8 mouse cellular contexts compared by ENCODE assay signal in genomic region chr17:47395376-47395913, GRCm38 (mm10). TPM values are rescaled to one million over a fixed set of nuclear protein-coding genes. Genes with fewer than 3 reads are reported as not detected.
A peak's percentile ranks its signal among the peaks of the same experiment; 100 is the strongest.
DNase-seq lines count a peak whose midpoint lies in the region; ATAC-seq and TF ChIP-seq lines count a peak whose summit lies in the region.

No protein-coding gene starts in this region.

- peak overlapping the region; percentile 30 for H3K4me2 ChIP-seq in forebrain, embryonic 15.5 days (replicated peaks)
- peak overlapping the region; percentile 44 for H3K4me2 ChIP-seq in hindbrain, embryonic 13.5 days
- H3K4me2 ChIP-seq in limb, embryonic 15.5 days: peak overlapping the region; percentile 52
- peak overlapping the region; percentile 38 for H3K4me2 ChIP-seq in midbrain, embryonic 15.5 days
- peak overlapping the region; percentile 62 for H3K4me2 ChIP-seq in stomach, postnatal 0 days (replicated peaks; ENCODE audit: low read depth)

- ATAC-seq in forebrain, embryonic 15.5 days (replicated peaks): 0 out of 2 replicates have a peak, but pooled peaks have one; percentile 29
- ATAC-seq in hindbrain, embryonic 13.5 days (ENCODE audit: low FRiP score): peak; percentile 61; the same call in 1 of the 2 replicates
- ATAC-seq in limb, embryonic 15.5 days (ENCODE audit: insufficient number of reproducible peaks, low FRiP score, low TSS enrichment, low read depth): peak; percentile 78
- ATAC-seq in midbrain, embryonic 15.5 days (replicated peaks): peak; percentile 48
- peak; percentile 90 for ATAC-seq in stomach, postnatal 0 days (ENCODE audit: low FRiP score, low TSS enrichment)

- WGBS in forebrain, embryonic 15.5 days: 6% methylated on average over 19 of the region's 20 CpGs
- WGBS in hindbrain, embryonic 13.5 days: 6% methylated on average over 19 of the region's 20 CpGs
- WGBS in limb, embryonic 15.5 days: 3% methylated on average over 19 of the region's 20 CpGs
- WGBS in midbrain, embryonic 15.5 days: 2% methylated on average over 19 of the region's 20 CpGs
- WGBS in stomach, postnatal 0 days: 1% methylated on average over 17 of the region's 20 CpGs

- DNase-seq in ES-E14 (ENCODE audit: low read depth, low spot score): peak; percentile 70
- peak; percentile 20 to 26 for DNase-seq in adrenal gland, postnatal 4 days (ENCODE audit: low spot score in 2 of 2)
- DNase-seq in stomach, postnatal 0 days (ENCODE audit: low spot score): peak; percentile 89
- no peak for DNase-seq in right cerebral cortex, adult 18-20 months

- H3K36me3 ChIP-seq in ES-E14 (ENCODE audit: control insufficient read depth, insufficient read depth, low read length, poor library complexity, severe bottlenecking): no peaks in the 10 kb centered on the region
- no peaks in the 10 kb centered on the region for H3K36me3 ChIP-seq in forebrain, embryonic 15.5 days
- no peaks in the 10 kb centered on the region for H3K36me3 ChIP-seq in hindbrain, embryonic 13.5 days
- H3K36me3 ChIP-seq in limb, embryonic 15.5 days: no peaks in the 10 kb centered on the region
- no peaks in the 10 kb centered on the region for H3K36me3 ChIP-seq in midbrain, embryonic 15.5 days (replicated peaks)
- no peaks in the 10 kb centered on the region for H3K36me3 ChIP-seq in stomach, postnatal 0 days (ENCODE audit: control insufficient read depth, insufficient read depth, low read length)

- no peak overlapping the region for H3K27ac ChIP-seq in ES-E14 (ENCODE audit: insufficient read depth, low read depth, low read length, poor library complexity, severe bottlenecking)
- H3K27ac ChIP-seq in forebrain, embryonic 15.5 days (replicated peaks): no peak overlapping the region
- no peak overlapping the region for H3K27ac ChIP-seq in hindbrain, embryonic 13.5 days
- no peak overlapping the region for H3K27ac ChIP-seq in limb, embryonic 15.5 days
- no peak overlapping the region for H3K27ac ChIP-seq in midbrain, embryonic 15.5 days
- no peak overlapping the region for H3K27ac ChIP-seq in stomach, postnatal 0 days (replicated peaks)

- 0 out of 2 replicates have a peak, but pooled peaks have one; percentile 20 for TF ChIP-seq CTCF in stomach, postnatal 0 days (IDR thresholded peaks at IDR 0.05; ENCODE audit: low read depth)

- no peak for TF ChIP-seq EP300 in stomach, postnatal 0 days (optimal IDR thresholded peaks at IDR 0.05)

- in situ Hi-C loops in ES-E14 (cut with MboI; ENCODE audit: low sequenced_read_pairs in 2 of 2, unreplicated experiment in 2 of 2): no loop called here

- peaks cover 30% of the 10 kb centered on the region for H3K27me3 ChIP-seq in forebrain, embryonic 15.5 days
- H3K27me3 ChIP-seq in hindbrain, embryonic 13.5 days: peaks cover 42% of the 10 kb centered on the region
- peaks cover 37% of the 10 kb centered on the region for H3K27me3 ChIP-seq in limb, embryonic 15.5 days
- H3K27me3 ChIP-seq in midbrain, embryonic 15.5 days (replicated peaks): peaks cover 30% of the 10 kb centered on the region
- 0 out of 2 replicates have a peak, but pooled peaks cover 2% of the 10 kb centered on the region for H3K27me3 ChIP-seq in stomach, postnatal 0 days (ENCODE audit: control insufficient read depth, insufficient read depth, low read length)

- no peaks in the 10 kb centered on the region for H3K9me3 ChIP-seq in ES-E14 (ENCODE audit: control insufficient read depth, insufficient read depth, low read depth, low read length)
- no peaks in the 10 kb centered on the region for H3K9me3 ChIP-seq in forebrain, embryonic 15.5 days
- H3K9me3 ChIP-seq in hindbrain, embryonic 13.5 days: no peaks in the 10 kb centered on the region
- no peaks in the 10 kb centered on the region for H3K9me3 ChIP-seq in limb, embryonic 15.5 days
- no peaks in the 10 kb centered on the region for H3K9me3 ChIP-seq in midbrain, embryonic 15.5 days
- no peaks in the 10 kb centered on the region for H3K9me3 ChIP-seq in stomach, postnatal 0 days (ENCODE audit: control insufficient read depth, low read length)

- peak overlapping the region; percentile 51; the same call in 1 of the 2 replicates for H3K9ac ChIP-seq in ES-E14 (ENCODE audit: insufficient read depth, low read depth, low read length, poor library complexity, severe bottlenecking)
- no peak overlapping the region; the same call in 1 of the 2 replicates for H3K9ac ChIP-seq in forebrain, embryonic 15.5 days (replicated peaks)
- H3K9ac ChIP-seq in hindbrain, embryonic 13.5 days: no peak overlapping the region
- no peak overlapping the region for H3K9ac ChIP-seq in limb, embryonic 15.5 days
- no peak overlapping the region for H3K9ac ChIP-seq in midbrain, embryonic 15.5 days
- H3K9ac ChIP-seq in stomach, postnatal 0 days (ENCODE audit: low read length): 0 out of 2 replicates have a peak overlapping the region, but pooled peaks have one; percentile 48

- H3K4me3 ChIP-seq in ES-E14 (ENCODE audit: insufficient read depth in 1 of 2, low read depth in 1 of 2, low read length in 2 of 2, poor library complexity in 1 of 2, severe bottlenecking in 1 of 2): peak overlapping the region; percentile 68 to 74
- H3K4me3 ChIP-seq in forebrain, embryonic 15.5 days: peak overlapping the region; percentile 17; the same call in 1 of the 2 replicates
- peak overlapping the region; percentile 20 for H3K4me3 ChIP-seq in hindbrain, embryonic 13.5 days
- H3K4me3 ChIP-seq in limb, embryonic 15.5 days: peak overlapping the region; percentile 38
- H3K4me3 ChIP-seq in midbrain, embryonic 15.5 days: peak overlapping the region; percentile 8; the same call in 1 of the 2 replicates
- peak overlapping the region; percentile 34 for H3K4me3 ChIP-seq in stomach, postnatal 0 days (ENCODE audit: low read depth, low read length)

- peaks cover 0 to 13% of the 10 kb centered on the region in 2 experiments; a peak in 2 of 4 replicates for H3K4me1 ChIP-seq in ES-E14 (ENCODE audit: control insufficient read depth in 2 of 2, insufficient read depth in 2 of 2, low read length in 2 of 2, poor library complexity in 1 of 2)
- peaks cover 3% of the 10 kb centered on the region for H3K4me1 ChIP-seq in forebrain, embryonic 15.5 days
- peaks cover 14% of the 10 kb centered on the region for H3K4me1 ChIP-seq in hindbrain, embryonic 13.5 days (replicated peaks)
- H3K4me1 ChIP-seq in limb, embryonic 15.5 days: peaks cover 16% of the 10 kb centered on the region; the same call in 1 of the 2 replicates
- H3K4me1 ChIP-seq in midbrain, embryonic 15.5 days: peaks cover 14% of the 10 kb centered on the region
- H3K4me1 ChIP-seq in stomach, postnatal 0 days (replicated peaks; ENCODE audit: control insufficient read depth, insufficient read depth): peaks cover 2% of the 10 kb centered on the region; the same call in 1 of the 2 replicates

TF ChIP-seq in ES-E14, 5 proteins besides CTCF, POLR2A, EP300 and RAD21 (continues in another document):
- TF ChIP-seq MAFK (IDR thresholded peaks at IDR 0.05; ENCODE audit: insufficient read depth, low read depth, low read length): no peak

RNA-seq across cellular contexts. Expression of gene Guca1a, which starts 4.9 kb away (rescaled TPM):
- 10.7 and 12.2 TPM in 2 replicates for total RNA-seq in ES-E14 (2012; rRNA removed)
- 1 to 10 TPM; 1.4 to 1.8 TPM for total RNA-seq in adrenal gland, postnatal 4 days (2021)
- polyA plus RNA-seq in forebrain, embryonic 15.5 days (2015; fragmentation: Nextera tagmentation; extraction: Ambion mirVana): 0.22 and 0.33 TPM in 2 replicates
- 0.61 and 0.65 TPM in 2 replicates for polyA plus RNA-seq in hindbrain, embryonic 13.5 days (2015; fragmentation: Nextera tagmentation; extraction: Ambion mirVana)
- 5.9 and 6.2 TPM in 2 replicates for polyA plus RNA-seq in limb, embryonic 15.5 days (2015; fragmentation: Nextera tagmentation; extraction: Ambion mirVana)
- polyA plus RNA-seq in midbrain, embryonic 15.5 days (2015; fragmentation: Nextera tagmentation; extraction: Ambion mirVana): 0.60 and 0.92 TPM in 2 replicates
- 5.4 and 6.7 TPM in 2 replicates for polyA plus RNA-seq in stomach, postnatal 0 days (2015; fragmentation: Nextera tagmentation; extraction: Ambion mirVana)

RNA-seq across cellular contexts. Expression of gene Guca1b, which starts 10.3 kb away (rescaled TPM):
- not detected in 2 replicates for total RNA-seq in ES-E14 (2012; rRNA removed)
- 1 to 10 TPM; 2.0 to 3.1 TPM for total RNA-seq in adrenal gland, postnatal 4 days (2021)
- 0.33 and 0.39 TPM in 2 replicates for polyA plus RNA-seq in forebrain, embryonic 15.5 days (2015; fragmentation: Nextera tagmentation; extraction: Ambion mirVana)
- 0.83 and 0.84 TPM in 2 replicates for polyA plus RNA-seq in hindbrain, embryonic 13.5 days (2015; fragmentation: Nextera tagmentation; extraction: Ambion mirVana)
- polyA plus RNA-seq in limb, embryonic 15.5 days (2015; fragmentation: Nextera tagmentation; extraction: Ambion mirVana): 0.41 and 0.69 TPM in 2 replicates
- polyA plus RNA-seq in midbrain, embryonic 15.5 days (2015; fragmentation: Nextera tagmentation; extraction: Ambion mirVana): 0.30 and 0.57 TPM in 2 replicates
- 0.17 and 0.22 TPM in 2 replicates for polyA plus RNA-seq in stomach, postnatal 0 days (2015; fragmentation: Nextera tagmentation; extraction: Ambion mirVana)

RNA-seq across cellular contexts. Expression of gene Mrps10, which starts 26.8 kb away (rescaled TPM):
- total RNA-seq in ES-E14 (2012; rRNA removed): 55.8 and 65.1 TPM in 2 replicates
- 10 to 100 TPM; 48.3 to 52.8 TPM for total RNA-seq in adrenal gland, postnatal 4 days (2021)
- polyA plus RNA-seq in forebrain, embryonic 15.5 days (2015; fragmentation: Nextera tagmentation; extraction: Ambion mirVana): 73.7 and 75.9 TPM in 2 replicates
- 70.6 and 75.7 TPM in 2 replicates for polyA plus RNA-seq in hindbrain, embryonic 13.5 days (2015; fragmentation: Nextera tagmentation; extraction: Ambion mirVana)
- 67.3 and 76.2 TPM in 2 replicates for polyA plus RNA-seq in limb, embryonic 15.5 days (2015; fragmentation: Nextera tagmentation; extraction: Ambion mirVana)
- polyA plus RNA-seq in midbrain, embryonic 15.5 days (2015; fragmentation: Nextera tagmentation; extraction: Ambion mirVana): 73.1 and 73.2 TPM in 2 replicates
- polyA plus RNA-seq in stomach, postnatal 0 days (2015; fragmentation: Nextera tagmentation; extraction: Ambion mirVana): 58.6 and 59.5 TPM in 2 replicates

RNA-seq across cellular contexts. Expression of gene AI661453, which starts 41.0 kb away (rescaled TPM):
- total RNA-seq in ES-E14 (2012; rRNA removed): 1.5 and 2.2 TPM in 2 replicates
- 1 to 10 TPM; 2.7 to 4.4 TPM for total RNA-seq in adrenal gland, postnatal 4 days (2021)
- polyA plus RNA-seq in forebrain, embryonic 15.5 days (2015; fragmentation: Nextera tagmentation; extraction: Ambion mirVana): 0.19 and 0.20 TPM in 2 replicates
- polyA plus RNA-seq in hindbrain, embryonic 13.5 days (2015; fragmentation: Nextera tagmentation; extraction: Ambion mirVana): 0.22 and 0.34 TPM in 2 replicates
- 3.9 and 5.1 TPM in 2 replicates for polyA plus RNA-seq in limb, embryonic 15.5 days (2015; fragmentation: Nextera tagmentation; extraction: Ambion mirVana)
- 0.26 and 0.33 TPM in 2 replicates for polyA plus RNA-seq in midbrain, embryonic 15.5 days (2015; fragmentation: Nextera tagmentation; extraction: Ambion mirVana)
- polyA plus RNA-seq in stomach, postnatal 0 days (2015; fragmentation: Nextera tagmentation; extraction: Ambion mirVana): 8.9 and 10.9 TPM in 2 replicates

RNA-seq across cellular contexts. Expression of gene 1700001C19Rik, which starts 41.7 kb away (rescaled TPM):
- total RNA-seq in ES-E14 (2012; rRNA removed): 0.85 TPM in 2 replicates
- under 1 TPM; 0.48 to 0.96 TPM for total RNA-seq in adrenal gland, postnatal 4 days (2021)
- 0.51 and 0.64 TPM in 2 replicates for polyA plus RNA-seq in forebrain, embryonic 15.5 days (2015; fragmentation: Nextera tagmentation; extraction: Ambion mirVana)
- 0.34 and 0.79 TPM in 2 replicates for polyA plus RNA-seq in hindbrain, embryonic 13.5 days (2015; fragmentation: Nextera tagmentation; extraction: Ambion mirVana)
- polyA plus RNA-seq in limb, embryonic 15.5 days (2015; fragmentation: Nextera tagmentation; extraction: Ambion mirVana): 0.17 and 0.19 TPM in 2 replicates
- polyA plus RNA-seq in midbrain, embryonic 15.5 days (2015; fragmentation: Nextera tagmentation; extraction: Ambion mirVana): 0.44 and 0.77 TPM in 2 replicates
- polyA plus RNA-seq in stomach, postnatal 0 days (2015; fragmentation: Nextera tagmentation; extraction: Ambion mirVana): 0.24 and 0.45 TPM in 2 replicates

Comparison
In these comparisons a context has a peak if more than half of its experiments do, and no peak if none do; other contexts are left out.
1. H3K4me3 ChIP-seq: peak in every context shown above with its lines; median percentile 71 in ES-E14; 38 in limb, embryonic 15.5 days; 34 in stomach, postnatal 0 days; 20 in hindbrain, embryonic 13.5 days; 17 in forebrain, embryonic 15.5 days; 8 in midbrain, embryonic 15.5 days.
2. H3K9ac ChIP-seq: peak in ES-E14 (single experiment) and stomach, postnatal 0 days (single experiment); none in forebrain, embryonic 15.5 days (single experiment), hindbrain, embryonic 13.5 days (single experiment), limb, embryonic 15.5 days (single experiment) and midbrain, embryonic 15.5 days (single experiment).
3. ATAC-seq: peak in every context shown above with its lines; median percentile 90 in stomach, postnatal 0 days; 78 in limb, embryonic 15.5 days; 61 in hindbrain, embryonic 13.5 days; 48 in midbrain, embryonic 15.5 days; 29 in forebrain, embryonic 15.5 days.
4. Peak in every context shown above with its lines, with median percentiles within 50 percentile points of each other: H3K4me2 ChIP-seq.